Mouse (Mus musculus) heart, postnatal 0 days (tissue): ENCODE data around the gene Pgap3.

Experiments
- CTCF ChIP-seq: IDR thresholded peaks from 2 replicates; pipeline ENCODE4 v1.5.1; 2016; ENCODE audit warnings: antibody characterized with exemption, control low read depth, low read depth
- EP300 ChIP-seq: IDR thresholded peaks from 2 replicates; pipeline ENCODE4 v1.6.1; 2016; ENCODE audit warnings: antibody characterized with exemption, low read depth

DNA sequence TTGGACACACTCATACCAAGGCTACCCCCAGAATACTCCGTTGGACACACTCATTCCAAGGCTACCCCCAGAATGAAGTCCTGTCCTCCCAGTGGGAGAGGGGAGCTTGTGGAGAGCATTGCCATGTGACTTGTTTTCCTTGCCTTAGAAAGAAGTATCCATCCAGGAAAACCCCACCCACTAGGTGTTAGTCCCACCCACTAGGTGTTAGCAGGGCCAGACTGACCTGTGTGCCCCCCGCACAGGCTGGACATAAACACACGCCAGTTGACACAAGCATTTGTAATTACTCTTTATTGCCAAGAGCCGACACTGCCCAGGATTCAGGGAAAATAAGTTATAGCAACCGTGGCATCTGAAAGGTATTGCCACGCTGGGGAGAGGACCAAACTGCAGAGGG is 37.2 kb upstream of the Pgap3 start:
- no peak for TF ChIP-seq CTCF
- TF ChIP-seq EP300, result no peak
